Mouse (Mus musculus): ENCODE measurements around the gene C130050O18Rik. TPM values are rescaled to one million over a fixed set of nuclear protein-coding genes. Genes with fewer than 3 reads are reported as not detected.
A peak's percentile ranks its signal among the peaks of the same experiment; 100 is the strongest.

The C130050O18Rik gene
- polyA plus RNA-seq, 1 experiment from 2014 or later, result 0.27 TPM

DNA sequence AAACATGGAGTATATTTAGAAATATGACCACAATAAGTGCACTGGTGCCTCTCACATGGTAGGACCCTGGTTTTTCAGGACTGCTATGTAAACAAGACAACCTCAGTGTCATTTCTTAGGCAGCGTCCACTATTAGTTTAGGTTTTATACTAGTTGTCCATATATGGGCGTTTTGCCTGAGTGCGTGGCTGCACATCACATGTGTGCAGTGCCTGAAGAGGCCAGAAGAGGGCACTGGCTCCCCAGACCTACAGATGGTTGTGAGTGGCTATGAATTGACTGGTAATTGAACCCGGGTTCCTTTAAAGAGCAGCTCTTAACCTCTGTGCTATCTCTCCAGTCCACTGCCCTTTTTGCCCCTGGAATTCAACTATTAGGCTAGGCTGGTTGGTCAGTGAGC, 11.9 kb downstream of the C130050O18Rik start:
- no peak overlapping the region for H3K9ac ChIP-seq (replicated peaks; ENCODE audit: low read length)
- no peaks in the 10 kb centered on the region for H3K9me3 ChIP-seq (replicated peaks; ENCODE audit: control insufficient read depth, low read length)
- H3K4me1 ChIP-seq (ENCODE audit: control insufficient read depth, insufficient read depth, low read length), result no peaks in the 10 kb centered on the region
- no peak overlapping the region for H3K4me2 ChIP-seq (ENCODE audit: low read depth, low read length)
- H3K27ac ChIP-seq (replicated peaks; ENCODE audit: low read depth, low read length), result no peak overlapping the region
- ATAC-seq (replicated peaks; ENCODE audit: insufficient number of reproducible peaks, low FRiP score, low TSS enrichment, low read depth) (no peak), DNase-seq (ENCODE audit: low spot score) (no peak)
- H3K4me3 ChIP-seq (ENCODE audit: low read depth, low read length), result no peak overlapping the region
- no peaks in the 10 kb centered on the region for H3K36me3 ChIP-seq (replicated peaks; ENCODE audit: control insufficient read depth, insufficient read depth, low read depth, low read length)
- H3K27me3 ChIP-seq (ENCODE audit: control insufficient read depth, insufficient read depth, low read length), result no peaks in the 10 kb centered on the region
- 95% methylated on average over 4 of the region's 4 CpGs for WGBS

DNA sequence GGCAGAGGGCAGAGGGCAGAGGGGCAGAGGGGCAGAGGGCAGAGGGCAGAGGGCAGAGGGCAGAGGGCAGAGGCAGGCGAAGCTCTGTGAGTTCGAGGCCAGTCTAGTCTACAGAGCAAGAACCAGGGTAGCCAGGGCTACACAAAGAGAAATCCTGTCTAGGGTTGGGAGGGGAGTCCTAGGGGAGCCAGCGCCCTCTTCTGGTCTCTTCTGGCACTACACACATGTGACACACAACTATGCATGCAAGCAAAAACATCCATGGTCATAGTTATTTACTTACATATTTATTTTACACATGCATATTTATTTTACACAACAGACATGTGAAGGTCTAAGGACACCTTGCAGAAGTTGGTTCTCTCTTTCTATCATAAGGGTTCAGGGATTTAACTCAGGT, 12.4 kb downstream of the C130050O18Rik start:
- H3K9ac ChIP-seq (replicated peaks; ENCODE audit: low read length), result no peak overlapping the region
- H3K4me1 ChIP-seq (ENCODE audit: control insufficient read depth, insufficient read depth, low read length), result no peaks in the 10 kb centered on the region
- H3K36me3 ChIP-seq (replicated peaks; ENCODE audit: control insufficient read depth, insufficient read depth, low read depth, low read length), result no peaks in the 10 kb centered on the region
- 88% methylated on average over 3 of the region's 3 CpGs for WGBS
- H3K27me3 ChIP-seq (ENCODE audit: control insufficient read depth, insufficient read depth, low read length), result no peaks in the 10 kb centered on the region
- no peaks in the 10 kb centered on the region for H3K9me3 ChIP-seq (replicated peaks; ENCODE audit: control insufficient read depth, low read length)
- no peak overlapping the region for H3K27ac ChIP-seq (replicated peaks; ENCODE audit: low read depth, low read length)
- ATAC-seq (replicated peaks; ENCODE audit: insufficient number of reproducible peaks, low FRiP score, low TSS enrichment, low read depth) (no peak), DNase-seq (ENCODE audit: low spot score) (no peak)
- no peak overlapping the region for H3K4me3 ChIP-seq (ENCODE audit: low read depth, low read length)
- H3K4me2 ChIP-seq (ENCODE audit: low read depth, low read length), result no peak overlapping the region

- no peak overlapping the region for H3K4me2 ChIP-seq (ENCODE audit: low read depth, low read length)
- no peak overlapping the region for H3K4me3 ChIP-seq (ENCODE audit: low read depth, low read length)
- WGBS, result 62% methylated on average over 2 of the region's 2 CpGs
- ATAC-seq (replicated peaks; ENCODE audit: insufficient number of reproducible peaks, low FRiP score, low TSS enrichment, low read depth), result no peak
- no peaks in the 10 kb centered on the region for H3K36me3 ChIP-seq (replicated peaks; ENCODE audit: control insufficient read depth, insufficient read depth, low read depth, low read length)
- H3K4me1 ChIP-seq (ENCODE audit: control insufficient read depth, insufficient read depth, low read length), result no peaks in the 10 kb centered on the region; the same call in 1 of the 2 replicates
- H3K9ac ChIP-seq (replicated peaks; ENCODE audit: low read length), result no peak overlapping the region
- H3K27ac ChIP-seq (replicated peaks; ENCODE audit: low read depth, low read length), result no peak overlapping the region
- no peaks in the 10 kb centered on the region for H3K9me3 ChIP-seq (replicated peaks; ENCODE audit: control insufficient read depth, low read length)
- H3K27me3 ChIP-seq (ENCODE audit: control insufficient read depth, insufficient read depth, low read length), result no peaks in the 10 kb centered on the region
- DNase-seq (ENCODE audit: low spot score), result no peak
Measured at GRCm38 (mm10) chr5:139418110-139418509, 13.0 kb downstream of the C130050O18Rik start.

DNA sequence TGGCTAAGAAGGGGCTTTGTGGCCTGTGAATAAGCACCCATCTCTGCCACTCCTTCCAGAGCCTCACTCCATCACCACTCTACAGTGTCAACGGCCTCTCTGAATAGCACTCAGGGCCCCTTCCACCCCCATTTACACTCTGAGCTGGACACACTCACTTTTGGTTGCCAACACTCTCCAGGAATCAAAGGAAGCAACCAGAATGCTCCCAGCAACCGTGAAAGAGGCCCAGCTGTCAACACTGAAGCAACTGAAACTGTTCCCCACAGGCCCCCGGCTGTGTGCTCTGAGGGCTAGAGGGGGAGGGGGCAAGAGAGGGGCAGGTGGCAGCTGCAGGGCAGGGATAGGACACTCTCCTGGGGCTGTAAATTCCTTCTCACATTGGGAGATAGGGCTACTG, 13.6 kb downstream of the C130050O18Rik start:
- no peak overlapping the region for H3K27ac ChIP-seq (replicated peaks; ENCODE audit: low read depth, low read length)
- ATAC-seq (replicated peaks; ENCODE audit: insufficient number of reproducible peaks, low FRiP score, low TSS enrichment, low read depth) (no peak), DNase-seq (ENCODE audit: low spot score) (no peak)
- H3K27me3 ChIP-seq (ENCODE audit: control insufficient read depth, insufficient read depth, low read length), result no peaks in the 10 kb centered on the region
- H3K4me1 ChIP-seq (ENCODE audit: control insufficient read depth, insufficient read depth, low read length), result no peaks in the 10 kb centered on the region; the same call in 1 of the 2 replicates
- no peak overlapping the region for H3K4me2 ChIP-seq (ENCODE audit: low read depth, low read length)
- no peak overlapping the region for H3K9ac ChIP-seq (replicated peaks; ENCODE audit: low read length)
- H3K36me3 ChIP-seq (replicated peaks; ENCODE audit: control insufficient read depth, insufficient read depth, low read depth, low read length), result no peaks in the 10 kb centered on the region
- WGBS, result 29% methylated on average over 3 of the region's 3 CpGs
- no peaks in the 10 kb centered on the region for H3K9me3 ChIP-seq (replicated peaks; ENCODE audit: control insufficient read depth, low read length)
- H3K4me3 ChIP-seq (ENCODE audit: low read depth, low read length), result no peak overlapping the region

GRCm38 (mm10) chr5:139423026-139423865, 18.2 kb downstream of the C130050O18Rik start, which contains the start of gene Gper1:
Gene Gper1, plus strand, starts transcription at chr5:139423151.
- 60% methylated on average over 21 of the region's 21 CpGs for WGBS
- Histone ChIP-seq H3K9ac (replicated peaks; ENCODE audit: low read length) (peak within 1 kb of the TSS; percentile 32; the same call in 1 of the 2 replicates), H3K4me2 (ENCODE audit: low read depth, low read length) (no peak within 1 kb of the TSS), H3K27me3 (ENCODE audit: control insufficient read depth, insufficient read depth, low read length) (no peaks in the 10 kb centered on the region), H3K36me3 (replicated peaks; ENCODE audit: control insufficient read depth, insufficient read depth, low read depth, low read length) (no peaks in the 10 kb centered on the region), H3K9me3 (replicated peaks; ENCODE audit: control insufficient read depth, low read length) (no peaks in the 10 kb centered on the region), H3K27ac (replicated peaks; ENCODE audit: low read depth, low read length) (no peak within 1 kb of the TSS), H3K4me1 (ENCODE audit: control insufficient read depth, insufficient read depth, low read length) (no peaks in the 10 kb centered on the region; the same call in 1 of the 2 replicates), H3K4me3 (ENCODE audit: low read depth, low read length) (no peak within 1 kb of the TSS)
- DNase-seq (ENCODE audit: low spot score), result no peak
- ATAC-seq (replicated peaks; ENCODE audit: insufficient number of reproducible peaks, low FRiP score, low TSS enrichment, low read depth), result no peak

GRCm38 (mm10) chr5:139425198-139425597, 20.1 kb downstream of the C130050O18Rik start:
- no peak overlapping the region for H3K4me2 ChIP-seq (ENCODE audit: low read depth, low read length)
- no peak overlapping the region for H3K27ac ChIP-seq (replicated peaks; ENCODE audit: low read depth, low read length)
- no peaks in the 10 kb centered on the region for H3K36me3 ChIP-seq (replicated peaks; ENCODE audit: control insufficient read depth, insufficient read depth, low read depth, low read length)
- H3K4me3 ChIP-seq (ENCODE audit: low read depth, low read length), result no peak overlapping the region
- H3K27me3 ChIP-seq (ENCODE audit: control insufficient read depth, insufficient read depth, low read length), result no peaks in the 10 kb centered on the region
- DNase-seq (ENCODE audit: low spot score) (no peak), ATAC-seq (replicated peaks; ENCODE audit: insufficient number of reproducible peaks, low FRiP score, low TSS enrichment, low read depth) (no peak)
- no peak overlapping the region for H3K9ac ChIP-seq (replicated peaks; ENCODE audit: low read length)
- H3K4me1 ChIP-seq (ENCODE audit: control insufficient read depth, insufficient read depth, low read length), result no peaks in the 10 kb centered on the region; the same call in 1 of the 2 replicates
- 81% methylated on average over 9 of the region's 9 CpGs for WGBS
- H3K9me3 ChIP-seq (replicated peaks; ENCODE audit: control insufficient read depth, low read length), result no peaks in the 10 kb centered on the region

- ATAC-seq (replicated peaks; ENCODE audit: insufficient number of reproducible peaks, low FRiP score, low TSS enrichment, low read depth) (no peak), DNase-seq (ENCODE audit: low spot score) (no peak)
- no peaks in the 10 kb centered on the region for H3K36me3 ChIP-seq (replicated peaks; ENCODE audit: control insufficient read depth, insufficient read depth, low read depth, low read length)
- no peak overlapping the region for H3K4me2 ChIP-seq (ENCODE audit: low read depth, low read length)
- H3K27ac ChIP-seq (replicated peaks; ENCODE audit: low read depth, low read length), result no peak overlapping the region
- H3K9me3 ChIP-seq (replicated peaks; ENCODE audit: control insufficient read depth, low read length), result no peaks in the 10 kb centered on the region
- H3K27me3 ChIP-seq (ENCODE audit: control insufficient read depth, insufficient read depth, low read length), result no peaks in the 10 kb centered on the region
- no peak overlapping the region for H3K4me3 ChIP-seq (ENCODE audit: low read depth, low read length)
- WGBS, result 88% methylated on average over 9 of the region's 9 CpGs
- H3K9ac ChIP-seq (replicated peaks; ENCODE audit: low read length), result no peak overlapping the region
- H3K4me1 ChIP-seq (ENCODE audit: control insufficient read depth, insufficient read depth, low read length), result no peaks in the 10 kb centered on the region; the same call in 1 of the 2 replicates
Measured at GRCm38 (mm10) chr5:139427001-139427400, 21.9 kb downstream of the C130050O18Rik start.

GRCm38 (mm10) chr5:139427989-139428388, 22.9 kb downstream of the C130050O18Rik start:
- 84% methylated on average over 9 of the region's 9 CpGs for WGBS
- H3K9me3 ChIP-seq (replicated peaks; ENCODE audit: control insufficient read depth, low read length), result no peaks in the 10 kb centered on the region
- H3K4me3 ChIP-seq (ENCODE audit: low read depth, low read length), result no peak overlapping the region
- no peaks in the 10 kb centered on the region for H3K36me3 ChIP-seq (replicated peaks; ENCODE audit: control insufficient read depth, insufficient read depth, low read depth, low read length)
- H3K27ac ChIP-seq (replicated peaks; ENCODE audit: low read depth, low read length), result no peak overlapping the region
- no peaks in the 10 kb centered on the region for H3K27me3 ChIP-seq (ENCODE audit: control insufficient read depth, insufficient read depth, low read length)
- ATAC-seq (replicated peaks; ENCODE audit: insufficient number of reproducible peaks, low FRiP score, low TSS enrichment, low read depth) (no peak), DNase-seq (ENCODE audit: low spot score) (no peak)
- no peak overlapping the region for H3K4me2 ChIP-seq (ENCODE audit: low read depth, low read length)
- H3K9ac ChIP-seq (replicated peaks; ENCODE audit: low read length), result no peak overlapping the region
- H3K4me1 ChIP-seq (ENCODE audit: control insufficient read depth, insufficient read depth, low read length), result no peaks in the 10 kb centered on the region; the same call in 1 of the 2 replicates
